Mouse (Mus musculus) MEL (cell line): ENCODE results near the gene Map7d1. TPM values are rescaled to one million over a fixed set of nuclear protein-coding genes. Genes with fewer than 3 reads are reported as not detected.

ENCODE experiments used
- DNase-seq: peaks from one replicate; pipeline ENCODE4 v3.0.0; 2011; ENCODE audit warnings: low read depth, low spot score
- H3K27ac ChIP-seq: 2 replicates; pipeline ENCODE4 v1.5.1; 2012; ENCODE audit warnings: low read depth, mild to moderate bottlenecking, control low read depth, low read length, moderate library complexity; ENCODE audit not compliant: control insufficient read depth
- H3K27me3 ChIP-seq, 2 experiments: fragments of 150-350 bp in 1 of 2; sonication (generic) in 1 of 2; 2 replicates each; pipeline ENCODE4 v1.6.1; 2012; ENCODE audit warnings: low read length in 2 of 2, mild to moderate bottlenecking in 2 of 2, improper control_type of control experiment in 1 of 2, moderate library complexity in 1 of 2; ENCODE audit not compliant: insufficient read depth in 2 of 2, control insufficient read depth in 1 of 2
- H3K36me3 ChIP-seq, 2 experiments: 2 replicates each; pipeline ENCODE4 v1.6.1; 2012 to 2014; ENCODE audit warnings: low read length in 2 of 2, improper control_type of control experiment in 1 of 2, inconsistent platforms in 1 of 2, mild to moderate bottlenecking in 1 of 2; ENCODE audit not compliant: insufficient read depth in 2 of 2, control insufficient read depth in 1 of 2
- H3K4me1 ChIP-seq, 2 experiments: fragments of 150-350 bp in 1 of 2; sonication (generic) in 1 of 2; 2 replicates each; pipeline ENCODE4 v1.6.1; 2012; ENCODE audit warnings: low read length in 2 of 2, improper control_type of control experiment in 1 of 2, mild to moderate bottlenecking in 1 of 2; ENCODE audit not compliant: insufficient read depth in 2 of 2, control insufficient read depth in 1 of 2
- H3K4me3 ChIP-seq, 2 experiments: fragments of 150-350 bp in 1 of 2; sonication (generic) in 1 of 2; 2 replicates each; pipeline ENCODE4 v1.5.1; 2012; ENCODE audit warnings: low read depth in 2 of 2, low read length in 2 of 2, mild to moderate bottlenecking in 2 of 2, moderate library complexity in 2 of 2, control low read depth in 1 of 2, improper control_type of control experiment in 1 of 2; ENCODE audit not compliant: control insufficient read depth in 1 of 2, insufficient read depth in 1 of 2
- H3K79me2 ChIP-seq: 2 replicates; pipeline ENCODE4 v1.6.1; 2012; ENCODE audit warnings: mild to moderate bottlenecking, low read length, moderate library complexity; ENCODE audit not compliant: control insufficient read depth, poor library complexity, insufficient read depth
- H3K9ac ChIP-seq: 2 replicates; pipeline ENCODE4 v1.6.1; 2012; ENCODE audit warnings: low read depth, mild to moderate bottlenecking, control low read depth, low read length, moderate library complexity; ENCODE audit not compliant: control insufficient read depth, poor library complexity, severe bottlenecking
- H3K9me3 ChIP-seq: fragments of 150-350 bp; sonication (generic); replicated peaks from 2 replicates; pipeline ENCODE4 v1.6.1; 2012; ENCODE audit warnings: mild to moderate bottlenecking, low read length, improper control_type of control experiment, moderate library complexity; ENCODE audit not compliant: insufficient read depth
- BHLHE40 ChIP-seq: IDR thresholded peaks from 2 replicates; pipeline ENCODE4 v1.6.1; 2012; ENCODE audit warnings: low read depth, mild to moderate bottlenecking, inconsistent platforms, low read length, improper control_type of control experiment, borderline replicate concordance
- CHD1 ChIP-seq: IDR thresholded peaks from 2 replicates; pipeline ENCODE4 v1.6.1; 2012; ENCODE audit warnings: low read depth, mild to moderate bottlenecking, inconsistent platforms, low read length, improper control_type of control experiment
- CHD2 ChIP-seq: IDR thresholded peaks from 2 replicates; pipeline ENCODE4 v1.6.1; 2011; ENCODE audit warnings: low read length, improper control_type of control experiment
- CTCF ChIP-seq, 3 experiments: IDR thresholded peaks in 2 of 3; conservative IDR thresholded peaks in 1 of 3; 2 replicates each; pipeline ENCODE4 v1.5.1; 2011 to 2012; ENCODE audit warnings: low read length in 3 of 3, low read depth in 2 of 3, mild to moderate bottlenecking in 2 of 3, improper control_type of control experiment in 1 of 3, inconsistent platforms in 1 of 3, mixed read lengths in 1 of 3, moderate library complexity in 1 of 3; ENCODE audit not compliant: control insufficient read depth in 1 of 3, insufficient read depth in 1 of 3, poor library complexity in 1 of 3, severe bottlenecking in 1 of 3
- ELF1 ChIP-seq: IDR thresholded peaks from 2 replicates; pipeline ENCODE4 v1.6.1; 2014; ENCODE audit warnings: low read depth, mild to moderate bottlenecking, inconsistent platforms, low read length, improper control_type of control experiment, moderate library complexity
- EP300 ChIP-seq, 2 experiments: IDR thresholded peaks; 2 replicates each; pipeline ENCODE4 v1.6.1; 2011; ENCODE audit warnings: improper control_type of control experiment in 2 of 2, low read length in 2 of 2, low read depth in 1 of 2, mild to moderate bottlenecking in 1 of 2
- HCFC1 ChIP-seq: IDR thresholded peaks from 2 replicates; pipeline ENCODE4 v1.6.1; 2012; ENCODE audit warnings: low read depth, mild to moderate bottlenecking, inconsistent platforms, low read length, improper control_type of control experiment, moderate library complexity
- MAX ChIP-seq: IDR thresholded peaks from 2 replicates; pipeline ENCODE4 v1.6.1; 2011; ENCODE audit warnings: low read length, improper control_type of control experiment
- MAZ ChIP-seq: IDR thresholded peaks from 2 replicates; pipeline ENCODE4 v1.6.1; 2012; ENCODE audit warnings: low read depth, mild to moderate bottlenecking, inconsistent platforms, low read length, improper control_type of control experiment
- MXI1 ChIP-seq: IDR thresholded peaks from 2 replicates; pipeline ENCODE4 v1.6.1; 2011; ENCODE audit warnings: mild to moderate bottlenecking, low read depth, low read length, improper control_type of control experiment
- MYB ChIP-seq: IDR thresholded peaks from 2 replicates; pipeline ENCODE4 v1.6.1; 2011; ENCODE audit warnings: mild to moderate bottlenecking, low read depth, low read length, improper control_type of control experiment
- MYC ChIP-seq: IDR thresholded peaks from 2 replicates; pipeline ENCODE4 v1.6.1; 2011; ENCODE audit warnings: low read depth, mild to moderate bottlenecking, low read length, improper control_type of control experiment, moderate library complexity
- NELFE ChIP-seq: IDR thresholded peaks from 2 replicates; pipeline ENCODE4 v1.6.1; 2011; ENCODE audit warnings: low read depth, low read length, improper control_type of control experiment
- NRF1 ChIP-seq: IDR thresholded peaks from 2 replicates; pipeline ENCODE4 v1.6.1; 2014; ENCODE audit warnings: low read depth, mild to moderate bottlenecking, inconsistent platforms, low read length, improper control_type of control experiment, moderate library complexity; ENCODE audit not compliant: poor library complexity, insufficient read depth, severe bottlenecking
- POLR2A ChIP-seq, 2 experiments: IDR thresholded peaks; 2 replicates each; pipeline ENCODE4 v1.6.1; 2011 to 2012; ENCODE audit warnings: low read length in 2 of 2, mild to moderate bottlenecking in 2 of 2, control low read depth in 1 of 2, improper control_type of control experiment in 1 of 2, low read depth in 1 of 2, moderate library complexity in 1 of 2; ENCODE audit not compliant: control insufficient read depth in 1 of 2, insufficient read depth in 1 of 2, poor library complexity in 1 of 2
- POLR2AphosphoS5 ChIP-seq: IDR thresholded peaks from 2 replicates; pipeline ENCODE4 v1.6.1; 2012; ENCODE audit warnings: low read depth, borderline replicate concordance, mild to moderate bottlenecking, inconsistent platforms, low read length, moderate library complexity, mixed read lengths
- RCOR1 ChIP-seq: IDR thresholded peaks from 2 replicates; pipeline ENCODE4 v1.6.1; 2012; ENCODE audit warnings: low read depth, mild to moderate bottlenecking, inconsistent platforms, low read length, improper control_type of control experiment
- SIN3A ChIP-seq: IDR thresholded peaks from 2 replicates; pipeline ENCODE4 v1.6.1; 2012; ENCODE audit warnings: low read length, improper control_type of control experiment, inconsistent platforms
- SMC3 ChIP-seq: IDR thresholded peaks from 2 replicates; pipeline ENCODE4 v1.6.1; 2011; ENCODE audit warnings: low read depth, low read length, improper control_type of control experiment
- TAL1 ChIP-seq: IDR thresholded peaks from 2 replicates; pipeline ENCODE4 v1.6.1; 2012; ENCODE audit warnings: mild to moderate bottlenecking, inconsistent platforms, low read length, moderate library complexity, mixed read lengths
- TBP ChIP-seq: IDR thresholded peaks from 2 replicates; pipeline ENCODE4 v1.8.0; 2011; ENCODE audit warnings: low read depth, low read length, improper control_type of control experiment
- TCF12 ChIP-seq: IDR thresholded peaks from 2 replicates; pipeline ENCODE4 v1.6.1; 2014; ENCODE audit warnings: low read depth, mild to moderate bottlenecking, inconsistent platforms, low read length, improper control_type of control experiment, moderate library complexity
- USF1 ChIP-seq: IDR thresholded peaks from 2 replicates; pipeline ENCODE4 v1.6.1; 2014; ENCODE audit warnings: low read depth, mild to moderate bottlenecking, inconsistent platforms, low read length, improper control_type of control experiment, moderate library complexity
- USF2 ChIP-seq, 2 experiments: IDR thresholded peaks; 2 replicates each; pipeline ENCODE4 v1.6.1; 2011 to 2012; ENCODE audit warnings: improper control_type of control experiment in 2 of 2, low read length in 2 of 2, borderline replicate concordance in 1 of 2, inconsistent platforms in 1 of 2, low read depth in 1 of 2, mild to moderate bottlenecking in 1 of 2; ENCODE audit not compliant: insufficient read depth in 1 of 2
- ZC3H11A ChIP-seq: IDR thresholded peaks from 2 replicates; pipeline ENCODE4 v1.6.1; 2012; ENCODE audit warnings: low read depth, mild to moderate bottlenecking, inconsistent platforms, low read length, improper control_type of control experiment
- ZKSCAN1 ChIP-seq: IDR thresholded peaks from 2 replicates; pipeline ENCODE4 v1.6.1; 2012; ENCODE audit warnings: low read depth, mild to moderate bottlenecking, inconsistent platforms, low read length, improper control_type of control experiment, moderate library complexity
- ZMIZ1 ChIP-seq: IDR thresholded peaks from 2 replicates; pipeline ENCODE4 v1.6.1; 2012; ENCODE audit warnings: low read depth, mild to moderate bottlenecking, inconsistent platforms, low read length, improper control_type of control experiment, moderate library complexity
- ZNF384 ChIP-seq: IDR thresholded peaks from 2 replicates; pipeline ENCODE4 v1.6.1; 2012; ENCODE audit warnings: low read depth, mild to moderate bottlenecking, inconsistent platforms, low read length, improper control_type of control experiment
- polyA plus RNA-seq, 2 experiments: library from polyadenylated mRNA; stranded (reverse) in 1 of 2; unstranded in 1 of 2; fragments of >175 nt in 1 of 2; fragments of >200 nt in 1 of 2; gene quantifications; 2 replicates each; pipeline versions ENCODE4 v1.2.1 to v1.2.4; 2012; ENCODE audit warnings: low replicate concordance in 2 of 2, low read depth in 1 of 2; ENCODE audit not compliant: insufficient read length in 2 of 2, insufficient read depth in 1 of 2, missing spikeins in 1 of 2
- total RNA-seq: library from RNA; depleted of rRNA; stranded (reverse); fragments of 300-350 nt; gene quantifications from 2 replicates; pipeline ENCODE4 v1.2.3, GENCODE M21; 2012

The Map7d1 gene
- total and polyA plus RNA-seq, 3 experiments, result 15.4 to 58.2 TPM; not detected in 1

GRCm38 (mm10) chr4:126261266-126261665, 5.1 kb upstream of the Map7d1 start:
- no peaks in the 10 kb centered on the region for H3K27me3 ChIP-seq
- TF ChIP-seq TCF12, result no peak
- TF ChIP-seq CHD1, result no peak
- TF ChIP-seq TAL1, result no peak
- no peak for TF ChIP-seq BHLHE40
- no peak for TF ChIP-seq RCOR1
- no peak for TF ChIP-seq ZMIZ1
- TF ChIP-seq ZC3H11A, result no peak
- TF ChIP-seq ZKSCAN1, result no peak
- TF ChIP-seq MYB, result no peak
- no peak for TF ChIP-seq ELF1
- TF ChIP-seq TBP, result no peak
- no peak for TF ChIP-seq ZNF384
- TF ChIP-seq SMC3, result no peak; the same call in 1 of the 2 replicates
- TF ChIP-seq USF2 (IDR thresholded peaks at IDR 0.05; ENCODE audit: borderline replicate concordance in 1 of 2, insufficient read depth in 1 of 2, low read depth in 1 of 2, low read length in 2 of 2), result no peak
- TF ChIP-seq, all 39 proteins: peak for 0
- peak overlapping the region; percentile 59 to 64 for H3K4me3 ChIP-seq
- peak overlapping the region; percentile 63 for H3K9ac ChIP-seq
- peaks cover 7% of the 10 kb centered on the region for H3K79me2 ChIP-seq
- H3K4me1 ChIP-seq, result peaks cover 2 to 21% of the 10 kb centered on the region in 2 experiments; a peak in 3 of 4 replicates
- DNase-seq, result peak; percentile 47
- peaks cover 0 to 11% of the 10 kb centered on the region in 2 experiments; a peak in 2 of 4 replicates for H3K36me3 ChIP-seq
- no peaks in the 10 kb centered on the region for H3K9me3 ChIP-seq
- peak overlapping the region; percentile 2 for H3K27ac ChIP-seq

- Histone ChIP-seq H3K36me3 (peaks cover 0 to 11% of the 10 kb centered on the region in 2 experiments; a peak in 2 of 4 replicates), H3K27me3 (no peaks in the 10 kb centered on the region), H3K9me3 (no peaks in the 10 kb centered on the region), H3K4me1 (peaks cover 2 to 21% of the 10 kb centered on the region in 2 experiments; a peak in 3 of 4 replicates), H3K9ac (peak overlapping the region; percentile 63), H3K27ac (peak overlapping the region; percentile 42), H3K79me2 (peaks cover 11% of the 10 kb centered on the region), H3K4me3 (peak overlapping the region; percentile 59 to 64)
- peak; percentile 84 for DNase-seq
- TF ChIP-seq ZNF384 (no peak), HCFC1 (no peak), SMC3 (peak; percentile 8; the same call in 1 of the 2 replicates), USF2 (IDR thresholded peaks at IDR 0.05; ENCODE audit: borderline replicate concordance in 1 of 2, insufficient read depth in 1 of 2, low read depth in 1 of 2, low read length in 2 of 2) (no peak), CTCF (IDR thresholded peaks at IDR 0.05 in 2 of 3, conservative IDR thresholded peaks at IDR 0.05 in 1 of 3; ENCODE audit: control insufficient read depth in 1 of 3, insufficient read depth in 1 of 3, low read depth in 2 of 3, low read length in 3 of 3, poor library complexity in 1 of 3, severe bottlenecking in 1 of 3) (no peak), CHD1 (no peak), RCOR1 (no peak), NELFE (no peak), USF1 (no peak), ZC3H11A (no peak), ZKSCAN1 (no peak), MAX (peak; percentile 23; the same call in 1 of the 2 replicates), MYB (no peak), TAL1 (no peak), EP300 (IDR thresholded peaks at IDR 0.05; ENCODE audit: low read depth in 1 of 2, low read length in 2 of 2) (no peak), SIN3A (peak; percentile 59; the same call in 1 of the 2 replicates), NRF1 (no peak), MXI1 (no peak; the same call in 1 of the 2 replicates), TBP (peak; percentile 32; the same call in 1 of the 2 replicates), CHD2 (no peak), POLR2AphosphoS5 (no peak), MAZ (peak; percentile 32; the same call in 1 of the 2 replicates), POLR2A (IDR thresholded peaks at IDR 0.05; ENCODE audit: control insufficient read depth in 1 of 2, insufficient read depth in 1 of 2, low read depth in 1 of 2, low read length in 2 of 2, poor library complexity in 1 of 2) (peak in 1 of 2 experiments; percentile 45; a peak in 2 of 4 replicates), MYC (no peak), ZMIZ1 (no peak)
Measured at GRCm38 (mm10) chr4:126260520-126261201, 4.5 kb upstream of the Map7d1 start.
